9 mouse cellular contexts compared by ENCODE assay signal in genomic region chr12:69891721-69892120, GRCm38 (mm10). TPM values are rescaled to one million over a fixed set of nuclear protein-coding genes. Genes with fewer than 3 reads are reported as not detected.
DNase-seq lines count a peak whose midpoint lies in the region; ATAC-seq and TF ChIP-seq lines count a peak whose summit lies in the region.
"Had no signal": no experiment of that assay in that cellular context is flagged by ENCODE, and none has a peak within 500 bp of the region (broad histone marks: within the 10 kb centered on the region; RNA-seq: fewer than 3 reads in every experiment).

No protein-coding gene starts in this region.

- H3K9me3 ChIP-seq in heart, embryonic 16.5 days (replicated peaks; ENCODE audit: control insufficient read depth, low read length), result no peaks in the 10 kb centered on the region
- H3K9me3 ChIP-seq in G1E (replicated peaks), result no peaks in the 10 kb centered on the region
- no peaks in the 10 kb centered on the region for H3K9me3 ChIP-seq in hindbrain, embryonic 11.5 days (ENCODE audit: control insufficient read depth, low read length)
- no peaks in the 10 kb centered on the region for H3K9me3 ChIP-seq in midbrain, embryonic 11.5 days (ENCODE audit: control insufficient read depth, low read length)

- no peak for TF ChIP-seq CTCF in G1E (IDR thresholded peaks at IDR 0.05; ENCODE audit: low read depth, low read length)

- H3K27ac ChIP-seq in heart, embryonic 16.5 days (ENCODE audit: low read length), result peak overlapping the region; percentile 92
- H3K27ac ChIP-seq in hindbrain, embryonic 11.5 days (ENCODE audit: low read depth, low read length), result peak overlapping the region; percentile 91; the same call in 1 of the 2 replicates
- no peak overlapping the region for H3K27ac ChIP-seq in midbrain, embryonic 11.5 days (ENCODE audit: low read depth, low read length)

- WGBS in heart, embryonic 16.5 days, result 32% methylated on average over 3 of the region's 3 CpGs
- WGBS in hindbrain, embryonic 11.5 days, result 48% methylated on average over 3 of the region's 3 CpGs
- WGBS in midbrain, embryonic 11.5 days, result 49% methylated on average over 3 of the region's 3 CpGs

- intact Hi-C loops in heart, postnatal 36 days (cut with DNase I), result loop anchor here (2.0 to 5.0 kb wide), 3 partner anchors 39 to 157 kb away; no protein-coding TSS in a partner anchor

- no peak for DNase-seq in heart, postnatal 36 days
- DNase-seq in G1E (ENCODE audit: low spot score), result no peak
- DNase-seq in hindbrain, embryonic 11.5 days (ENCODE audit: low spot score), result no peak
- peak; percentile 91 for DNase-seq in midbrain, embryonic 11.5 days (ENCODE audit: low spot score, missing footprints)
- no peak for DNase-seq in adrenal gland, postnatal 25 days
- no peak for DNase-seq in adrenal gland, adult 18-20 months (ENCODE audit: low spot score in 2 of 2)
- DNase-seq in cerebellum, postnatal 36 days, result no peak

- peak overlapping the region; percentile 84 for H3K4me2 ChIP-seq in heart, embryonic 16.5 days (ENCODE audit: low read depth, low read length)
- H3K4me2 ChIP-seq in hindbrain, embryonic 11.5 days (replicated peaks; ENCODE audit: low read depth, low read length), result peak overlapping the region; percentile 60
- peak overlapping the region; percentile 59 for H3K4me2 ChIP-seq in midbrain, embryonic 11.5 days

- H3K36me3 ChIP-seq in heart, embryonic 16.5 days (ENCODE audit: control insufficient read depth, insufficient read depth), result no peaks in the 10 kb centered on the region
- H3K36me3 ChIP-seq in G1E (replicated peaks), result peaks cover 16% of the 10 kb centered on the region
- H3K36me3 ChIP-seq in hindbrain, embryonic 11.5 days (ENCODE audit: control insufficient read depth, insufficient read depth, low read length), result no peaks in the 10 kb centered on the region
- H3K36me3 ChIP-seq in midbrain, embryonic 11.5 days (ENCODE audit: control insufficient read depth, insufficient read depth, low read length), result peaks cover 2% of the 10 kb centered on the region; the same call in 1 of the 2 replicates

- ATAC-seq in heart, embryonic 16.5 days (replicated peaks; ENCODE audit: extremely low read depth, insufficient read depth, low FRiP score), result no peak
- no peak for ATAC-seq in G1E (ENCODE audit: extremely low read depth, insufficient number of reproducible peaks, low FRiP score, poor library complexity, severe bottlenecking)
- ATAC-seq in hindbrain, embryonic 11.5 days (ENCODE audit: low FRiP score), result no peak
- ATAC-seq in midbrain, embryonic 11.5 days (ENCODE audit: low FRiP score), result no peak

- H3K4me1 ChIP-seq in heart, embryonic 16.5 days (ENCODE audit: control insufficient read depth, insufficient read depth, low read length), result peaks cover 28% of the 10 kb centered on the region
- peaks cover 38% of the 10 kb centered on the region for H3K4me1 ChIP-seq in G1E (ENCODE audit: insufficient read depth, low read depth, low read length)
- H3K4me1 ChIP-seq in hindbrain, embryonic 11.5 days (replicated peaks; ENCODE audit: control insufficient read depth, insufficient read depth, low read length), result no peaks in the 10 kb centered on the region
- H3K4me1 ChIP-seq in midbrain, embryonic 11.5 days (ENCODE audit: control insufficient read depth, insufficient read depth, low read length), result peaks cover 20% of the 10 kb centered on the region

- no peaks in the 10 kb centered on the region for H3K27me3 ChIP-seq in heart, embryonic 16.5 days (ENCODE audit: control insufficient read depth, insufficient read depth, low read length)
- H3K27me3 ChIP-seq in G1E (ENCODE audit: insufficient read depth, low read length), result peaks cover 4% of the 10 kb centered on the region; the same call in 1 of the 2 replicates
- no peaks in the 10 kb centered on the region for H3K27me3 ChIP-seq in hindbrain, embryonic 11.5 days (ENCODE audit: control insufficient read depth, insufficient read depth, low read length)
- H3K27me3 ChIP-seq in midbrain, embryonic 11.5 days (ENCODE audit: control insufficient read depth, insufficient read depth, low read length), result no peaks in the 10 kb centered on the region
- H3K27me3 ChIP-seq: Patski had no signal

- peak overlapping the region; percentile 90 for H3K4me3 ChIP-seq in heart, embryonic 16.5 days (ENCODE audit: low read length)
- H3K4me3 ChIP-seq in G1E (ENCODE audit: low read depth, low read length), result peak overlapping the region; percentile 86
- H3K4me3 ChIP-seq in hindbrain, embryonic 11.5 days (ENCODE audit: low read depth, low read length), result peak overlapping the region; percentile 87
- peak overlapping the region; percentile 89 for H3K4me3 ChIP-seq in midbrain, embryonic 11.5 days (ENCODE audit: low read depth, low read length)

- peak overlapping the region; percentile 91 for H3K9ac ChIP-seq in heart, embryonic 16.5 days (ENCODE audit: low read length)
- H3K9ac ChIP-seq in hindbrain, embryonic 11.5 days (ENCODE audit: low read depth, low read length), result peak overlapping the region; percentile 96
- peak overlapping the region; percentile 96 for H3K9ac ChIP-seq in midbrain, embryonic 11.5 days (ENCODE audit: low read length)

RNA-seq across cellular contexts. Expression of gene Atl1, which starts 0.7 kb away (rescaled TPM):
- 4.6 and 6.1 TPM in 2 replicates for polyA plus RNA-seq in heart, embryonic 16.5 days (2015; fragmentation: Nextera tagmentation; extraction: Ambion mirVana)
- 1 to 10 TPM; 4.3 to 4.7 TPM for total RNA-seq in heart, postnatal 36 days (2021)
- total RNA-seq in G1E (2014; fragmentation: Nextera tagmentation) (2.7 and 2.8 TPM in 2 replicates), G1E (2017) (1.3 and 1.6 TPM in 2 replicates)
- polyA plus RNA-seq in G1E (2012), result 0.51 and 0.55 TPM in 2 replicates
- 54.7 and 59.5 TPM in 2 replicates for polyA plus RNA-seq in hindbrain, embryonic 11.5 days (2014; fragmentation: Nextera tagmentation; extraction: Ambion mirVana)
- 57.4 and 63.1 TPM in 2 replicates for polyA plus RNA-seq in midbrain, embryonic 11.5 days (2014; fragmentation: Nextera tagmentation; extraction: Ambion mirVana)
- total RNA-seq in adrenal gland, postnatal 25 days (2021), result 6.3 and 8.0 TPM in 2 replicates
- 1 to 10 TPM; 4.9 to 8.9 TPM for total RNA-seq in adrenal gland, adult 18-20 months (2021)

RNA-seq across cellular contexts. Expression of gene Map4k5, which starts 1.3 kb away (rescaled TPM):
- 25.2 and 27.5 TPM in 2 replicates for polyA plus RNA-seq in heart, embryonic 16.5 days (2015; fragmentation: Nextera tagmentation; extraction: Ambion mirVana)
- total RNA-seq in heart, postnatal 36 days (2021), result 10 to 100 TPM; 22.4 to 24.3 TPM
- total RNA-seq in G1E (2014; fragmentation: Nextera tagmentation) (36.4 and 39.4 TPM in 2 replicates), G1E (2017) (33.9 and 34.8 TPM in 2 replicates)
- 4.7 and 5.5 TPM in 2 replicates for polyA plus RNA-seq in G1E (2012)
- polyA plus RNA-seq in hindbrain, embryonic 11.5 days (2014; fragmentation: Nextera tagmentation; extraction: Ambion mirVana), result 37.9 and 38.4 TPM in 2 replicates
- polyA plus RNA-seq in midbrain, embryonic 11.5 days (2014; fragmentation: Nextera tagmentation; extraction: Ambion mirVana), result 27.7 and 32.8 TPM in 2 replicates
- total RNA-seq in adrenal gland, postnatal 25 days (2021), result 35.4 and 37.4 TPM in 2 replicates
- 10 to 100 TPM; 24.3 to 27.3 TPM for total RNA-seq in adrenal gland, adult 18-20 months (2021)
